Mouse (Mus musculus): ENCODE results near the gene Tedc2.

The Tedc2 gene

DNA sequence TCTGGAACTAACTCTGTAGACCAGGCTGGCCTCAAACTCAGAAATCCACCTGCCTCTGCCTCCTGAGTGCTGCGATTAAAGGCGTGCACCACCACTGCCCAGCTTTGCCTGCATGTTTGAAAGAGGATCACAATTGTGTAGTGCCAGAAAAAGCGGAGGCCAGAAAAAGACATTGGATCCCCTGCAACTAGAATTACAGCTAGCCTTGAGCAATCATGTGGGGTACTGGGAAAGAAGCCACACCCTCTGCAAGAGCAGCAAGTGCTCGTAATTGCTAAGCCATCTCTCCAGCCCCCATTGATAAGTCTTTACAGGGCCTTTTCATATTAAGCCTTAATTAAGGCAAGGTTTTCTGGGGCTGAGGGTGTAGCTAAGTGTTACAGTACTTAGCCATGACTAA is 29.2 kb downstream of the Tedc2 start:
- DNase-seq: no peak

DNA sequence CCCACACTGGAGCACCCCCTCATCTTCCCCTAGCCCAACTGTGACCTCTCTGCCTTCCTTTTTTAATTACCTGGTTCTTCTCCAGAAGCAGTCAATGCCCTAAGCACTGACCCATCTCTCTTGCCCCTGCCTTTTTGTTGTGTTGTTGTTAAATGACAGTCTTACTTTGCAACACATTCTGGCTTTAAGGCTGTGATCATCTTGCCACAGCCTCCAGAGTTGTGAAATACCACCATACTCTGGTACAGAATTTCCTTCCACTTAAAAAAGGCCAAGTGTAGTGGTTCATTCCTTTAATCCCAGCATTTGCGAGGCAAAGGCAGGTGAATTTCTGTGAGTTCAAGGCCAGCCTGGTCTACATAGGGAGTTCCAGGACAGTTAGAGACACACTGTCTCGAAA is 29.7 kb downstream of the Tedc2 start:
- no peak for DNase-seq

DNA sequence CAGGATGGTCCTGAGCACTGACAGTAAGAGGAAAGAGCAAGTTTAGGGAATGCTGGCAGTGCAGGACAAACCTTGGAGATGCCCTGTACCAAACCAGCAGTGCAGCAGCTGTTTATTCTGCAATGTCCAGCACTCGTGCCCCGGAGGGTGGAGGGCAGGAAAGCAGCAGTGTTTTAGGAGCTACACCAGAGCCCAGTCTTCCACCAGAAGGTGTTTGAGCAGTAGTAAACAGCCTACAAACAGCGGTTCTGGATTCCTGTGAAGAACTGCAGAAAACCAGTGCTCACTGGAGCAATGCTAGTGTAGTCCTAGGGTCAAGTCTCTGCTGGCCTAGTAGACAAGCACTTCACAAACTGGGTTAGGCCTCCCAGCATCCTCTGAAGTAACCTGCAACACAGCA is 46.4 kb downstream of the Tedc2 start:
- DNase-seq: no peak

DNA sequence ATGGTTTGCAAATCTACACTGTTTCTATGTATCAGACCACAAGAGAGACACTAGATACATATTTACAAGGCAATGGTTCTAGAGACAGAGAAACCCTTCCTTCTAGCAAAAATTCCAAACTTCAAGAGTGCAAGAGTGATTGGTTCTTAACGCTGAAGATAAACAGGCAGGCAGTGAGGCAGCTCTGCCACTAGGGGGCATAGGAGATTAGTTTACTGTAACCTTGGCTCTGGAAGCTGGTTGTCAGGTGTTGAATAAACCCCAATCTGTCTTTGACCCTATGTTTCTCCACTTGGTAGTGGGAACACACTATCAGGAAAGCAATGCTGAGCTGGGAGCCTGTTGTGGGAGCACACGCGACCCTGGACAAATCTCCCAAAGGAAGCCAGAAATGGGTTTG is 47.2 kb downstream of the Tedc2 start:
- peak; percentile 81 for DNase-seq

DNA sequence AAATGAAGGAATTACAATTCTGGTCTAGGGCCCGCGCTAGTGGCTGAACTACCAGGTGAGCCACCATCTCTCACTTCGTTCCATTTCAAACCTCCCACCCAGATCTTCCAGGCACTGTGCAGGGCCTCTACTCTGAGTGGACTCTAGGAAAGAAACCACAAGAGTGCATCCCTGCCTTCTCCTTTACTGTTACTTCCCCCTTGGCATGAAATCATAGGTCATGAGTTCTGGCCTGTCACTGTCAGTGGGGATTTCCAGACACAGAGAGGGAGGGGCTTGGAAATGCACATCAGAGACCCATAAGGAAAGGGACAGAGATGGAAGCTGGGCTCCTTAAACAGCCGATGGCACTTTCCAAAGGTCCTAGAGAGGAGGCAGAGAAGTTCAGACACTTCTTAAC is 48.9 kb downstream of the Tedc2 start:
- no peak for DNase-seq

DNA sequence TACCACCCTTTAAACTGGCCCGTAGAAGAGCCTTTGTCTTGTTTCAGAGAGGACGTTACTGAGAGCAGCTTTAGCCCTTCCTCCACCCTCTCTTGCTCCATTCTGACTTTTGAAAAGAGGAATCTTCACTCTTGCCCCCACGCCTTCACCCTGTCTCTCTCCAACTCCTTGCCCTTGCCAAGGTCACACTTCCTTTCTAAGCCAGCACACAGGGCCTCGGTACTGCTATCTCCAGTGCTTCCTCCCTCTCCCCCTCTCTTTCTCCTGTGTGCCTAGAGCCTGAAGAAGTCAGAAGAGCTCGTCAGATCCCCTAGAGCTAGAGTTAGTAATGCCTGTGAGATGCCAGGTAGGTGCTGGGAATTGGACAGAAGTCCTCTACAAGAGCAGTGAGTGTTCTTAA is 49.9 kb downstream of the Tedc2 start:
- DNase-seq: no peak

DNA sequence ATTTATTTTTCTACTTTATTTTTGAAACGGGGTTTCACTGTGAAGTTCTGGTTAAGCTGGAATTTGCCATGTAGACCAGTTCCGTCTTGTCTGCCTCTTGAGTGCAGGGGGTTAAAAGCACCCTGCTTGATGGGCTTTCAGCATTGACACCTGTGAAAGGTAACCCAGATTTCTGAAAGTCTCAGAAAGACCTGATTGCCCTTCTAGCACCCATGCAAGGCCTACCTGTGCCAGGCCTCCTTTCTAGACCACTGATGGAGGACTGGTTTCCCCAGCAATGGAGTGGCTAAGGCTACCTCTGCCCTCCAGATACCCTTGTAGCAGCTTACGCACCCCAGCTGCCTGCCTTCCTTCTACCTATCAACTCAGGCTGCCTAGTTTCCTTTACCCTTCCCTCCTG is 50.5 kb downstream of the Tedc2 start:
- no peak for DNase-seq

DNA sequence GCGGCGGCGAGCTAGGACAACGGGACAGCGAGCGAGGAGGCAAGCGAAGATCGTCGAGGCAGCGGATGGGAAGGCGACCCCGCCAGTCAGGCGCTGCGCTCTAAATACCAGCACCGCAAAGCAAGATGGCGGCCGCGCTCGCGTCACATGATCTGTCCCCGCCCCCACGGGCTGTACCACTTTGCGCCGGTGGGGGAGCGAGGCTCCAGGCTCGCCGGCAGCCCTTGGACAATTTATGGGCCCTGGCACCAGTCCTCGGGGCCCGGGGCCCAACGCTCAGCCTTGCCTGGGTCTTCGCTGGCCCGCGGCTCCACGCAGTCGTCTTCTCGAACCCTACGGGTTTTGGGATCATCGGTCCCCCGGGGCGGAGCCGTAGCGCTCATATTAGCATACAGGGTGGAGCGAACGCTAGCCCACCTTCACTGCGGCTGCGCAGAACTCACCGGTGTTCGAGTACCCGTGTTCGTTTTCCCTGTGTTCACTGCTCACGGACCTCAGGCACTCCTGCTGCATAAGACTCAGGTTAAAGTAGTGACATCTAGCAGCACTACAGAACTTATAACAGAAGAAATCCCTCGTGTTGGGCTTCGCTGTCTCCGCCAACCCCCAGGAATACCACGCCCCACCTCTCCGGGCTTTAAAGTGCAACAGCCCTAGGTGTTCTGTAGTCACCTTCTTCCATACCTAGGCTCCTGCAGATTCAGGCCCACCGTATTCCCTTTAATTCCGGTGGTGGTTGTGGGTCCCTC is 51.2 kb downstream of the Tedc2 start, which contains the start of gene Atp6v0c:
TSS of gene Atp6v0c (minus strand) at position 386 of the 749 bp plus-strand sequence.
- peak; percentile 96 for DNase-seq

DNA sequence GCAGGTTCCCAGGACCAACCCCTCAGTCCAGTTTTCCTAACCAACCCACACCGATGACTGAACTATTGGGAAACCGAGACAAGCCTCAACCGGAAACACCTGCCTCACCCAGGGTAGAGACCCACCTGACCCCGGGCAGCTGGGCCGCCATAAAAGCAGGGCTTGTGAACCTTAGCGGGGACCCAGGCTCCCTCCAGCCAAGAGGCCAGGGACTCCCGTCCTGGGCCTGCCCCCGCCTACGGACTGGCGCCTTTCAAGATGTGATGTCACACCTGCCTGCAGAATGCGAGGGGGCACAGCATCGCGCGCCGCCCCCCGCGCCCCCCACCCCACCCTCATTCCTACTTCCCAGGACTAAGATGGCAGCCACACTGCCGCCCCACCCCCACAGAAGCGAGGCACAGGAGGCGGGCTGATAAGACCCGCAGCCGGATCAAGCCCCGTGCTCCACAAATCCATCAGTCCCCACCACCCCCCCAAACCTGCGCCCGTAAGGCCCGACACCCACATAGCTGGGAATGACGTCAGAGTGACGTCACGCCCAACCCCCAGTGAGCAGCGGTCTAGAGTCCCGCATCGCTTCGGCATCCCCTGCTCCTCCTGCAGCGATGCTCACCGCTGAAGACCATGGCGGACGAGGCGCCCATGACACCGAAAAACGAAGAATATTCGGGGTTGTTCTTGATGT is 51.9 kb downstream of the Tedc2 start:
- peak; percentile 66 for DNase-seq

DNA sequence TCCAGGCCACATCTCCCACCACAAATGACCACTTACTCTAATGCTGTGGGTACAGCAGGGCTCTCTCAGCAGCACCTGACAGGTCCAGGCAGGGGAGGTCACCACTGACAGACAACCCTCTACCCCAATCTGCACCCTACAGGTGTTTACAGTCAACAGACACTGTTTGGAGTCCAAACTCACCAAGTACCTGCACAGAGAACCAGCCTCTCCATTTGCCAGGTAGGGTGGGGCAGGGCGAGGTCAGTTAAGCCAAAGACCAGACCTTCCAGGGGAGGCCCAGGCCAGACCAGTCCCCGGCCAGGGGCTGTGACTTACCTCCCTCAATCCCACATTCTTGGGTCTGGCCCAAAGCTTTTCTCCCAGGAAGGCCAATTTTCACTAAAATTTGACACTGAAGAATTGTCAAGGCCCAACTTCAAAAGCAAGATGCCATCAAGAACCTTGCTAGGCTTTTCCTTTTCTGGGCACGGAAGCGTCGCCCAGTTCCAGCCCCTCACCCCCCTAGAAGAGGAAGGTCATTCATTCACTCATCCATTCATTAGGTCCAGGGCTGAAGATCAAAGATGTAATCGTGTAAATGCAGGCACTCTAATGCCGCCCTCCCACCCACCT is 52.7 kb downstream of the Tedc2 start:
- DNase-seq: no peak

DNA sequence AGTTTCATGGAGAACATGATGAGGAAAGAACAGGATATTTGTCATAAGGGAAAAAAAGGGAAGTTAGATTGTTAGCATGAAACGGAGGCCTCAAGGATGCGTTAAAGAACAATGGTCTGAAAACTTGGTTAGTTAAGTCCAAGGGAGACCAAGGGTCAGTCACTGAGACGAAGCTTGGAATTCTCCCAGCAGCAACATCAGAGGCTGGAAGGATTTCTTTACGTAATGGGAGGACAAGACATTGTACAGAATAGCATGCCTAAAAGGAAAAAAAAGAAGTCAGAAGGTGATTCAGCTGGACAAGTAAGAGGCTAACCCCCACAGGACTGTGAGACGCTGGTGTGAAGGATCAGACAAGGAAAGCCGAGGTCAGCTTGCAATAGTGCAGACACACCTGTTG is 53.5 kb downstream of the Tedc2 start:
- DNase-seq: no peak

Data from embryo, embryonic 11 days (tissue).